Mouse (Mus musculus) MEL-GATA-1-ER (cell line): Measurements from ENCODE around the gene Pla1a.
A peak's percentile ranks its signal among the peaks of the same experiment; 100 is the strongest.
"Not testable (repeated sequence)": the region's sequence is repeated elsewhere in the genome, so short reads cannot be mapped to it uniquely, and the experiment has no call there.

Source experiments
- DNase-seq: peaks from one replicate; pipeline ENCODE4 v3.0.0-alpha.2; 2012; ENCODE audit warnings: low read depth; ENCODE audit errors: extremely low read depth

The Pla1a gene

DNA sequence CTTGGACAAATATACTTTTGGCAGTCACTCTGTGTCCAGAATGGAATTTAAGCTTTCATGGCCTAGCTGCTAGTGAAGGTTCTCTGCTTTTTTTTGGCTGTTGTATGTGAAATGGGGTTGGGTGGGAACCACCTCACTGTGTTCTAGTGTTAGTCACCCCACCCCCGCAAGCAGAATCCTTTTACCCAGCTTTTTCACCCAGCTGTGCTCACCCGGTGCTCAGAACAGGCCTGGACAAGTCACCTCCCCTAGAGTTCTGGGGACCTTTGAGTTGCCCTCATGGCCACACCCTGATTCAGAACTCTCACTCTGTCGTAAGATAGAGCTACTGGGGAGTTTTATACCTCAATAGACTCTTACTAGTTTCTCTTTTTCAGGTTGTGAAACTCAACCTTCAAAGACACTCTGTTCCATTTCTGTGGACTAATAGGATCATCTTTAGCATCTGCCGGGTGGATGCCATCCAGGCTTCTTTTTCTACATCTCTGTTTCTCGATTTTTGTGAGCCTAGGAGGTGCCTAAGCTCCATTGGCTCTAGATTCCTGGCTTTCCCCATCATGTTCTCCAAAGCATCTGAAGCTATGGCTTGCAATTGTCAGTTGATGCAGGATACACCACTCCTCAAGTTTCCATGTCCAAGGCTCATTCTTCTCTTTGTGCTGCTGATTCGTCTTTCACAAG, 25.8 kb upstream of the Pla1a start:
- no peak for DNase-seq

DNA sequence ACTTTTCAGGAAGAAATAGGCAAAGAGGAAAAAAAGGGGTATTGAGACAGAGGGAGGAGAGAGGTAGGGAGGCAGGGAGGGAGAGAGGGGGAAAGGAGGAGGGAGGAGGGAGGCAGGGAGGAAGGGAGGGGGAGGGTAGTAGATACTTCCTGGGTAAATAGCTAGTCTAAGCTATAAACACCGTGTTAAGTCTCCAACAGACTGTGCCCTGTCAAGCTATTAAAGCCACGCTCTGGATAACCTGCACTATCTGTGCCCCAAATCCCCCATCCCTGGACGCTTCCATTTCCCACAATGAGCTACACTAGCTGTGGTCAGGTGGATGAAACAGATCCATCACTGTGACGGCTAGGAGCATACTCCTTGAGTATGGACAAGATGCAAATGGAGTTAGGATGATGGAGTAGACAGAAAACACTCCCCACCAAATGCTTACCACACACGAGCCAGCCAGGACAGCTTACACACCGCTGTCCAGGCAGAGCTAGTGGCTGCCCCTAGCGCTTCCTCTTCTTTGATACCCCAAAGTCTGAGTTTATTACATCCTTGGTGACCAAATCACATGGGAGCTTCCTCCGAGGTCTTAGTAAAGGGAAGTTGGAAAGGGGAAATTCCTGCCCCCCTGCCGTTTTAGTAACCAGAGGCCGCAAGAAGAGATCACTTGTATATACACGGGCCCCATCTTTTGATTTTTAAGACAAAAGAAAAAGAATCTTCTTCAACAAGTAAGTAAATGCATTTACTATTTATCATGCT, 24.0 kb upstream of the Pla1a start:
- peak; percentile 89 for DNase-seq

DNA sequence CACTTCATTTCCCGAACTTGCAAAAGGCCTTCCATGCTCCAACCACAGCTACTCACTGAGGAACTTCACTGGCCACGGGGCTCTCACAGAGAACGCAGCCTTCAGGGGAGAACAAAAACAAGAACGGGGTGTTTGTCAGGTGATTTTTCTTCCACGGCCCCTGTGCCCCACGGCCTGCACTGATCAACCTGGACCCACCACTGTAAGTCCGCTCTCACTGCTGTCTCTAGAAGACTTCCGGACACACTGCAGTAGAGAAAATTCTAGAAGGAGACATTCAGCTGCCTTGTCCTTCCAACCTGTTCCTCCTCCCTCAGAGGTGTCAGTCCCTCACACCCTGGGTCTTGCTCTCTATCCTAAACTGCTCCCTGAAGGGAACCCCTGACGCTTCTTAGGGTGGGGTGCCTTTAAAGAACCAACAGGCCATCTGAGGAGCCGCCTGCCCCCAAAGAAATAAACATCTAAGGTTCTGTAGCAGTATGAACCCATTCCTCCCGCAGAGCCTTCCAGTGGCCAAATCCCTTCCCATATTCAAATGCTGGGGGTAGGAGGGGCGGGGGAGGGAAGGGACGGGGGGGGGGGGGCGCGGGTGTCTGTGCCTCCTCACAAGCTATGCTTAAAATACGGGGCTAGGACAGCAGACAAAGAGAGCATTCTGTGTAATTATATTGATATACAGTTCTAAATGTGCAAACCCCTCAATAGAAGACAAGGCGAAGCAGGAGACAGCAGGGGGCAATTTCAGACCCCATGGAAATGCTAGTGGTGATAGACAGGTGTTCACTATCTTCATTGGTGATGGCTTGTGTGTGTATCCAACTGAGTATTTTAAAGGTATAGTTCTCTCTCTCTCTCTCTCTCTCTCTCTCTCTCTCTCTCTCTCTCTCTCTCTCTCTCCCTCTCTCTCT, 22.8 kb upstream of the Pla1a start, which contains the start of gene Cd80:
Gene Cd80, plus strand, starts transcription at position 51 of the 908 bp plus-strand sequence.
- DNase-seq = no peak

DNA sequence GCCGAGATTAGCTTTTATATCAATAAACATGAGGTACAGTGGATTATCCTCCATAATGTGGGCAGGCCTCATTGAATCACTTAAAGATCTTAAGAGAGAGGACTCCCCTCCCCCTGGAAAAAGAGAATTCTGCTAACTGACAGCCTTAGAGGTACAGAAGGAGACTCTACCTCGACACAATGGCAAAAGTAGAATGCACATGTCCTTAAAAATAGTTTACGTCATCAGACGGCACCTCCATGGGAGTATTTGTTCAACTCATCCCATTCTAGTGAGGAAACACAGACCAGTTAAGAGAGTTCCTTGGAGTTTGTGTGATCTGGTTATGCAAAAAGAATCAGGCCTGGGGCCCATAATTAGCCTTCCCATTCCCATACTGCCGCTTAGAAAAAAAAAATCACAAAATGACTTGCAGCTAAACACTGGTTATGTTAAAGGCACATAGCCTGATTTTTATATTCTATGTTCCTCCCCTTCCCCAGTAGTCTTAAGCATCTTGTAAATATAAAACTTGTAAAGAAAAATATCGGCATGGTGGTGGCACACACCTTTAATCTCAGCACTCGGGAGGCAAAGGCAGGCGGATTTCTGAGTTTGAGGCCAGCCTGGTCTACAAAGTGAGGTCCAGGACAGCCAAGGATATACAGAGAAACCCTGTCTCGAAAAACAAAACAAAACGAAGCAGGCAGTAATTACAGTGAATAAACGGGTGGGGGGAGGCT, 21.7 kb upstream of the Pla1a start:
- no peak for DNase-seq

DNA sequence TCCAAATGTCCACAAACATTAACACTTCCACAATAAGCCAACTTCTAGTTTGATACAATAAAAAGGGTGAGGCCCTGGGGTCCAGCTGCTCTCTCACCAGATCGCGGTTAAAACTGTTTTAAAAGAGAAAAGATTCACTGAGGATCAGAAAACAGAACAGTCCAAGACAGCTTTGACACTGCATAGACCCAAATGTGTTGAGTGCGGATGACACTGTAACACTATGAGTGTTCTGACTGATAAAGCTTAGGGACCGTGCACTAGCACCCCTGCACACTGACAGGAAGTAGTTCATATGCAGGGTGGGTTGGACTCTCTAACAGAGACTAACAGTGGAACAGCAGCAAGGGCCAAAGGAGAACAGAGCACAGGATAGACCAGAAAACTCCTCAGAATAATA, 21.0 kb upstream of the Pla1a start:
- DNase-seq = peak; percentile 82

DNA sequence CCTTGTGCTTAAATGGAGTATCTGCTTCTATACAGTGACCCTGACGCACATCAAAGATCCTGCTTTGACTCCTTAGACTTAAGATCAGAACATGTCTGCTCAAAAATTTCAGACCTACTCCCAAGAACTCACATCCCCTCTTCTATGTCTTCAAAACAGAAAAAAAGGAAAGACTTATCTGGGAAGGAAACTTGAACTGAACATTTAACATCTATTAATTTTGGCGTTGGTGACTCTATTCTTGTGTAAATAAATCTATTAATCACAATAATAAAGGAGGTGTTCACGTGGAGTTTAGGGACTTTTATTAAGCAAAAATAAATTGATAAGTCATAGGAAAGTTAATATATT, 20.2 kb upstream of the Pla1a start:
- no peak for DNase-seq

DNA sequence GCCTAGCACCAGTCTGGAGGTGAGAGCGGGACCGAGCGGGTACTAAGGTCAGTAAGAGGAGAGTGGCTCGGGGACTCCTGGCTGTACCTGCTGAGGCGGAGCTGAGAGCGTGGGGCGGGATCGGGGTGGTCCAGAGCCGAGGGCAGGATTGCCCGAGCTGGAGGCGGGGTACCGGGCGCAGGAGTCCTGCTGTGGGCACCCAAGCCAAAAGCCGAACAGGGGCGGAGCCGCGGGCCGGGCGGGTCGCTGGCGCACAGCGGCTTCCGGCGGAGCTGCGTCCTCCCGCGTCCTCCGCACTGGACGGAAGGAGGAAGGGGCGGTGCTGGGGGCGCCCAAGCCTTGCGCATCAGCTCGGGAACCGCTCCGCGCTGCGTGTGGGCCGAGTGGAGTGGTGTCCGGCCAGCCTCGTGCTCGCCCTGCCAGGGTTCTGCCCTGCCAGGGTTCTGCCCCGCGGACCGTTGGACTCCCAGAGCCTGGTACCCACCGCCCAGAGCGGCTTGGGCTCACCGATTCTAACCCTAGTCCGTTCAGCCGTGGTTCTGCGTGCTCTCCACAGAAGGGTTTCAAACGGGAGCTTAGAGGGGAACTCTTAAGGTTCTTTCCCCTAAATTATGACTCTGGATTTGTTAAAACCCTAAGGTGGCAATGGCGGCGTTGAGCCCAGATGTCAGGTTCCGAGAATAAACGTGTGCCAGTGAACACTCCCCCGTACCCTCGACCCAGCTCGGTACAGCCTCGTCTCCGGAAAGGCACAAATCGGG, 19.7 kb upstream of the Pla1a start, which contains the start of gene Adprh:
Gene Adprh, minus strand, starts transcription at position 262 of the 761 bp plus-strand sequence.
- peak; percentile 71 for DNase-seq

DNA sequence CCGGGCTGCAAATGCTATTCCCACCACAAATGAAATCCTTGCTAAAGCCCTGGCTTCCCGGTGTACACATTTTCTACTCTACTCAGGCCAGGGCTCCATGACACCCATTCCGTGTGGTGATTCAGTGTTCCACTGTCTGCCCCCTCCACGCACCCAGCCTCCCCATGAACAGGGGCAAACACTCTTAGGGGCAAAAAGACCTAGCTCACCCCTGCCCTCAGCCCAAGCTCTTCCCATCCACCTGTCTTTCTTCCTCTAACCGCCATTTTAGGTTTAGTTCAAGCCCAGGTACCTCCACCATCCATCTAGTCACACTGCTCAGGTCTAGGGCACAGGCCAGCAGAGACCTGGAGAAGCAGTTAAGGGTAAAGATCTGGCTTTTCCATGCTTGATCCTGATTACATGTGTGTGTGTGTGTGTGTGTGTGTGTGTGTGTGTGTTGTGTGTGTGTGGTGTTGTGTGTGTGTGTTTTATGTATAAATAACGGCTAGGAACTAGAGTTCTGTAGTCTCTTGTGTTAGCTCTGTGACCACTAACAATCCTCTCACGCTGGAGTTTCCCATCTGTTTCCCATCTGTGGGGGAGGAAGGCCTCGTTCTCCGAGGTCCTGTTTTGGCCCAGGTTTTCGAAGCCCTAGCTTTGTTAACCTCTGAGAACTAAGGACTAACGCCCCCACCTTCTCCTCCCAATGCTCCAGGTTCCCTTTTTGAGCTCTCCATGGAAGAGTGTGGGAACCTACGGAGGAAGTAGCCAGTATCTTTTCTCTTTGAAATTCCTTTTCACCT, 18.7 kb upstream of the Pla1a start:
- DNase-seq = no peak

DNA sequence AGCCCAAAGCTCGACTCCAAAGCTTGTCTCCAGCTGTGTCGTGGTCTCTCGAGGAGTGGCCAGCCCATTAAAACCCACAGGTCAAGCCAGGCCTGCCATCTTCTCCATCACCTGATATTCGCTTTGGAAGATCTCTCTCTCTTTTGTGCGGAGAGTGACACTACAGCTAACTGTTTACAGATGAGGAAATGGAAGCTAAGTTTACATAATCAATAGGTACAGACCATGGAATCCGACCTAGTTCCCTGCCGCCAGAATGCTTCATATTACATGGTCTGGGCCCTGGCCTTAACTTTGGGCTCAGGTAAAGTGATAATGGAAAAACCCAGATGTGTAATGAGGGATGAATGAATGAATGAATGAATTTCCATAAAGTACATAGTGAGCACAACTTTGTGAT, 17.8 kb upstream of the Pla1a start:
- no peak for DNase-seq

DNA sequence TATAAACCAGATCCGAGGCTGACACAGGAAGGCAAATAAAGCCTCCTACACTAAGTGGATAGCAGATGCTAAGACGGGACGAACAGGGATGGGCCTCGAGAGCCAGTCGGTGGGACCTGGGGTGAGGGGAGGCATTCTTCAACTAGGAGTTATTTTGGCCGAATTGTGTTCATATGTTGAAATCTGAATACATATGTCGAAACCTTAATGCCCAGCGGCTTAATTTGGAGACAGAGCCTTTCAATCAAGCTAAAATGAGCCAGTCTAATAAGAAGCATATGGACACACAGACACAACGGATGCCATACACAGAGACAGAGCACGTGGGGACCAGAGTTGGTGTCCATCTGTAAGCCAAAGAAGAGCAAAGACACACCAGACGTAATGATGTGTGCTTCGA, 15.5 kb upstream of the Pla1a start:
- DNase-seq = no peak

DNA sequence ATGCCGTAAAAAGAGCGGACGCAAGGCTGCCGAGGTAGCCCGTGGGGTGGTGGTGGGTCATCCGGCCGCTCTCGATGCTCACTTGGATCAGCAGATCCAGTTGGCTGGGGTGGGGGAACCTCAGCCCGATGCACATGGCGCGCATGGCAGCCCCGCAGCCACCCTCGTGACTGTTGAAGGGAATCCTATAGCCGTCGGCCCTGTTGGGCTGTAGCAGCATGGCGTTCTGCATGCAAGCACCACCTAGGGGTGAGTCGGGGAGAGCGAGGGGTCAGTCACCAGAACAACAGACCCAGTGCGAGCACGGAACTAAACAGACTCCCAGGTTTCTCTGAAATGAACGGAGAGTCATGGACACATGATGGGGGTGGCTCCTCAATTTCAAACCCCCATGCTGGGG, 14.4 kb upstream of the Pla1a start:
- DNase-seq = no peak

DNA sequence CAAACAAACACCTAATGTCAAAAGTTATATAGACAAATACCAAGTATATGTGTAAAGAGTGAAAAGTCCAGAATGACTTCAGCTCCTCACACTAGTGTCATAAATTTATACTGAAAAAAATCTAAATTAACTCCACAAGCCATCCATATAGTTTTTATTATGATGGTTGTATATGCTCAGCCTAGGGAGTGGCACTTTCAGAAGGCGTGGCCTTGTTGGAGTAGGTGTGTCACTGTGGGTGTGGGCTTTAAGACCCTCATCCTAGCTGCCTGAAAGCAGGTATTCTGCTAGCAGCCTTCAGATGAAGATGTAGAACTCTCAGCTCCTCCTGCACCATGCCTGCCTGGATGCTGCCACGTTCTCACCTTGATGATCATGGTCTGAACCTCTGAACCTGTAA, 13.2 kb upstream of the Pla1a start:
- DNase-seq = not testable (repeated sequence)

DNA sequence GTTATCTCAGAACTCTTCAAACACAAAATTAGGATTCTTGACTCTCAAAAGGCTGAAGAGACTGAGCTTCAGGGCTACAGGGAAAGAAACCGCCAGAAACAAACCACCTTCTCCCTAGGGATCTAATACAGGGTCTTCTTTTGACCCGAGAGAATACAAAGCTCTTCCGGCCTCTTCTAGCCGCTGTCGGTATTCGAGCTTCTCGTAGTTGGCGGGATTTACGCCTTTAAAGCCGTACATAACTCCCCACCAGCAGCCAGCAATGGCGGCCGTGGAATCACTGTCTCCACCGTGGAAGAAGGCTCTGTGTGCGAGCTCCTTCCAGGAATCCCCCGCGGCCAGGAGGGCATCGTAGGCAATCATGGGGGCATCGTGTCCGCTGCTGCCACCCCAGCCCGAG, 12.6 kb upstream of the Pla1a start:
- DNase-seq = no peak

DNA sequence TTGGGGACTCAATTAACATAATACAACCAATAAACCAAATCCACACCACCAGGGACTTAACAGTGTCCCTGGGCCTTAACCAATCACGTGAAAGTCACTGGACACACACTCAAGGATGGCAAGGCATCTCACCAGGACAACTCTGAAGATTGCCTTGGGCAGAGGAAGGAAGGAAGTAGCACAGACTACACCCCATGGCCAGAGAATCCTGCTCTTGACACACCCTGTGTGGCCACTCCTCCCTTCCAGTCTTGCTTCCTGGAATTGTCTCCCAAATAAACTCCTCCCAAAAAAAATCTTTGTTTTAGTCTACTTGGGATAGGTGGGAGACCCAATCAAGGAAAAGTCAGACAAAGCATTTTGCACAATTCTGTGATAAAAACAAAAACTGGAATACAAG, 12.1 kb upstream of the Pla1a start:
- DNase-seq = no peak

DNA sequence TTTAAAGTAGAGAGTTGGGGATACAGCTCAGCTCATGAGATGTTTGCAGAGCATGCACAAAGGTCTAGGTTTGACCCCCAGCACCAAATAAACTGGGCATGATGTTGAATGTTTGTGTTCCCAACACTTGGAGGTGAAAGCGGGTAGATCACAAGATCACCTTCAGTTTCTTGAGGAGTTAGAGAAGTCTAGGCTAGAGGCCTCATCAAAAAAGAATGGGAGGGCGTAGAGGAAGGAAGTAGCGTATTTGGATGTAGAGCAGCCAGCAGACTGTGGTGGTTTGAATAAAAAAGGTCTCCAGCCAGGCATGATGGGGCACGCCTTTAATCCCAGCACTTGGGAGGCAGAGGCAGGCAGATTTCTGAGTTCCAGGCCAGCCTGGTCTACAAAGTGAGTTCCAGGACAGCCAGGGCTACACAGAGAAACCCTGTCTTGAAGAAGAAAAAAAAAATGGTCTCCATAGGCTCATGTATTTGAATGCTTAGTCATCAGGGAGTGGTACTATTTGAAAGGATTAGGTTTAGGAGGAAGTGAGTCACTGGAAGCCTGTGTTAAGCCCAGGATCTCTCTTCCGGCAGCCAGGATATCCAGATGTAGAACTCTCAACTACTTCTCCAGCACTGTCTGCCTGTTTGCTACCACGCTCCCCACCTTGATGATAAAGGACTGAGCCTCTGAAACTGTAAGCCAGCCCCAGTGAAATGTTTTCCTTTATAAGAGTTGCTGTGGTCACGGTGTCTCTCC, 10.9 kb upstream of the Pla1a start:
- DNase-seq = no peak

DNA sequence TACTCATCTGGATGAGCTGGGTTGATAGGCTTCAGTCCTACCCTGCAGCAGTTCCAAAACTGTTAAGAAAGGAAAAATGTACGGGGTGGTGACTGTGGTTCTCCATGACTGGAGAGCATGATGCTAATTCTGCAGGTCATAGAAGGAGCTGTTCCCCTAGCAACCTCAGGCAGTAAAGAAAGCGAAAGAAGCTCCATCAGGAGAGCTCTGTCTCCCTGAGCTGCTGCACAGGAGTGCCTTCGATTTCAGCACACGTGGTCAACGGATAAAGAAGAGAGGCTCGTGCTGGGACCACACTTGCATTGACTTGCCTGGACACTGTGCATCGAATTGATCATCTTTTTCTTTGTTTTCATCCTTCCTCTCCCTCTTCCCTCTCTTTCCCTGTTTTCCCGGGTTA, 9.3 kb upstream of the Pla1a start:
- no peak for DNase-seq

DNA sequence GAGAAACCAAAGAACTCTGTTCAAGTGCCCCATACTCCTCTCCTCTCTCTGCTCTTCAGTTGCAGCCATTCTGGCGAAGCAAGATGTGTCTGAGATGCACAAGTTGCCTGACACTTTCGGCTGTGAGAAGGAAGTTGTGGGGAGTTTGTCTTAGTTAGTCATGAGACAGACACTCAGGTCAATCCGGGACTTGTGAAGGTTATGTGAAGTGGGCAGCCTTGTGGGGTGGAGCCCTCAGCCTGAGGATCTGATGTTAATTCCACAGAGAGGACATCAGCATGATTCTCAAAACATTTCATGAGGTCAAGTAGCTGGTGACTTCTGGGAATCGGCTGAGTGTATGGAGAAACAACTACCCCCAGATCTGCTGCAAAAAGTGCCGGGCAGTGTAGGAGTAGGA, 8.7 kb upstream of the Pla1a start:
- DNase-seq = no peak

DNA sequence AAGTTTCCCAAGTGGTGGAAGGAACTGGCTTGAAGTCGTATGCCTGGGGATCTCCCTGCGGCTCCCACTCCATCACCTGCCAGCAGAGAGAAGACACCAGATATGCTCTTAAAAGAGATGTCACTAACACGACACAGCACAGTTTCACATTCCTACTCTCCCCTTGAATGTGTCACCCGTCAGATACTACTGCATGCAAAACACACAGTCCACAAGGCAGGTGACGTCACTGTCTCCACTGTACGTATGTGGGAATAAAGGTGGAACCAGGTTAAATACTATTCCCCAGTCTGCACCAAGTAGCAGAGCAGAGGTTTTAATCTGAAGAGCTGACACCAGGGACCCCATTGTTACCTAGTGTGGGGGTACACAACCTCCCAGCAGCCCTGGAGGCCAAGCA, 7.5 kb upstream of the Pla1a start:
- DNase-seq = no peak

DNA sequence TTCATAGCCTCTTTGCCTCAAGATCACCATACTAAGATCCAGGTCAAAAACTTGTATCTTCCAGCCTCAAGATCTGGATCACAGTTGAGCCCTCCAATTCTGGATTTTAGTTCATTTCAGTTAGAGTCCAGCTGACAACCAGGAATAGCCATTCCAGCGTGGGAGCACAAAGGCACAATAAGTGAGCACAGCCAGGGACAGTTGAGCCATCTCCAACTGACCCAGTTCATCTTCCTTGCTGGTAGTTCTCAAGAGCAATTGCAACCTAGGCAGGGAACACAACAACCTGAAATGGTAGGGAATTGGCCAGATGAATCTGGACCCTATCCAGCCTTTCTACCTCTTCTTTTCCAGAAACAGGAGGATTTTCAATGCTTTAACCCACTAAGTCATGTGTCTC, 6.2 kb upstream of the Pla1a start:
- DNase-seq = no peak
